Mouse (Mus musculus): ENCODE data around the gene Col15a1. TPM values are rescaled to one million over a fixed set of nuclear protein-coding genes. Genes with fewer than 3 reads are reported as not detected.

The Col15a1 gene
- total RNA-seq, 2 experiments from 2014 or later = 285 to 337 TPM

DNA sequence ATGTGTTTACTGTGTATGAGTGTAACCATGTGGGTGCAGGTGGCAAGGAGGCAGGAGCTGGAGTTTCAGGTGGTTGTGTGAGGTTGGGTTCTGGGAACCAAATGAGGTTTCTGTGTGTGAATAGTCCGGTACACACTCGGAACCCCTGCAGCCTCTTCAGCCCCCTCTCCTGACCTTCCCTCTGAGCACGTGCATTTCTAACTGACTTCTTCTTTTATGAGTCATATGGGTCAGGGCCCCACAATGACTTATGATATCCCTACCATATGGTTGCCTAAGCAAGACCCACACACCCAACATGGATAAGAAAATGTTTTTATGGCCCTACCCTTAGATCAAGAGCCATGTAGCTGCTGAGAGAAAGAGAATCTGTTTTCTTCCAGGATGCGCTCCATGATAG lies 139.1 kb downstream of the Col15a1 start:
- DNase-seq (ENCODE audit: low spot score in 2 of 2) = no peak

DNA sequence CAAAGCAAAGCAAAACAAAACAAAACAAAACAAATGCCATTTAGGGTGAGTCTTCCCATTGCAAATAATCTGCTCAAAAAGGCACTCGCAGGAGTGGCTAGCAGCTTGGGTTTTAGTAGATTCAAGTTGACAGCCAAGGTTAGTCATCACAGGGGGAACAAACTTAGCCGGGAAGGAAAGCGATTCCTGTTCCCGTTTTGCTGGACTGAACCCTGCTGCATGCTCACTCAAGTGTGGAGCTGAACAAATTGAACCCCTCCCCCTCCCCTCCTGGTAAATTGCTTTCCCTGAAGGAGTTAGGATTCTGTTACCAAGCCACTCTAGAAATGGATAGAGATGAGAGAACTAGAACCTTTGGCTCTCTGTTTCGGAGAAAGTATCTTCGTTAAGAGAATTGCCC lies 141.8 kb downstream of the Col15a1 start:
- DNase-seq (ENCODE audit: low spot score in 2 of 2) = no peak

DNA sequence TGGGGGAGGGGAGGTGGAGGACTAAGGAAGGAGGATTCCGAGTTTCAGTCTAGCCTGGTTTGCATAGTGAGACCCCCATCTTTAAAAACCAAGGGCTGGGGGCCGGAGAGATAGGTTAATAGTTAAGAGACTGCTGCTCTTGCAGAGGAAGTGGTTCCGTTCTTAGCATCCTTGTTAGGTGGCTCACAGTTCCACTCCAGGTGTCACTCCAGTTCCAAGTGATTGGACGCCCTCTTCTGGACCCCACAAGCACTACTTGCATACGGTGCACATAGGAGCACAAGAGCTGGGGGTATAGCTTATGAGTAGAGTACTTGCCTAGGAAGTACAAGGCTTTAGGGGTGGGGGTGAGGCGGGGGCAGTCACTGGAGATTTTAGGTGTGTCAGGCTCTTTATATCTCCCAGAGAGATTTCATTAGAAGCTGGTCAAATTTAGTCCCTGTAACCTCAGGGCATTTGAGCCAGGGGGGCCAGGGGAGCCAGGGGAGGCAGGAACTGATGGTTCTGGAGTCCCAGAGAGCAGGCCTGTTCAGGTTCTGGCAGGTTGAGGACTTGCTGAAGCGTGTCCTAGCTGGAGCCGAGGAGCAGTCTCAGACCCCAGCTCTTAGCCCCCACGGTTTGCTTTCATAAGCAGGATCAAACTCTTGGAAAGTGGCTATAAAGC lies 143.6 kb downstream of the Col15a1 start:
- no peak for DNase-seq (ENCODE audit: low spot score in 2 of 2)

DNA sequence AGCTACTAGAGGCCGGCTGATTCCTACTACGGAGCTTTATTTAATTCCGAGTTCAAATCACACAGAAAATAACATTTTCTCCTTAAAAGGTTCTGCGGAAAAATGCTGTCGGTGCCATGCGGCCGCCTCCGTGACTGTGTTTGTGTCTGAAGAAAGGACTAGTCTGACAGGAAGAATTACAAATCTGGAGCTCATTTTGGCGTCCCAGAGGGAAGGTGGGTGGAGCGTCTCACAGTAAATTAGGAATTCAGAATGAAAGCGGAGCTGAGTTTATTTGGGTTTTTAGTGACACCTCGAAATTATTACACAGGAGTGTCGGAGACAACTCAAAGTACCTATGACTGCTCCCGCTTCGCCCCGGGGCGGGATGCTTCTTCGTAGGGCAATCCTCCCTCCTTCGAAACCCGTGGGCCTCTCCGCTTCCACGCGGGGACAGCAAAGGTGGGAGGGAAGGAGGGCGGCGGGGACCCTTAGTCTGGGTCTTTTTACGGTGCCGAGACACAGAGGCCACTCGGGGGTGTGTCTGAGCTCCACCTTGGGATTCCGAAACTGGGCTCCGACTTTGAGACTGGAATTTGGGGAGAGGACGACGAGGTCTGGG lies 144.2 kb downstream of the Col15a1 start:
- peak; percentile 26 to 59 for DNase-seq (ENCODE audit: low spot score in 2 of 2)

DNA sequence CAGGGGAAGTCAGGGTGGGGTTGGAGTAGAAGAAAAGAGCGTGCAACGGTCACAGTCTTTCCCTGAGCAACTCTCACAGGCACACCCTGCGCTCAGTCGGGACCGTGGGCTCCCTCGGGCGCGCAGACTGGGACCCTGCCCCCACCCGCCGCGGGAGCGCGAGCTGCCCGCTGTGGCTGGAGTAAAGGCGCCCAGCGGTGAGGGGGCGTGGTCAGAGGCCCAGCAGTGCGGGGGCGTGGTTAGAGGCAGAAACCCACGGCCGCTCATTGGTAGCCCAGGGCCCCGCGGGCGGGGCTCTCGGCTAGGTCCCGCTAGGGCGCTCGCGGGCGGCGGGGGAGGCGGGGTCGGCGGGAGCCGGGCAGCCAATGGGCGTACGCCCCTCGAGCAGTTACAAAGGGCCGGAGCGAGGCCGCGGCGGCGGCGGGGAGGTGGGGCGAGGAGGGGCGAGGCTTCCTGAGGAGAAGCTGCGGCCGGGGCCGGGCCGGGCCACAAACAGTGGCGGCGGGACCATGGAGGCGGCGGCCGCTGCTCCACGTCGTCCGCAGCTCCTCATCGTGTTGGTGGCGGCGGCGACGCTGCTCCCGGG lies 144.9 kb downstream of the Col15a1 start, which contains the start of gene Tgfbr1:
TSS of gene Tgfbr1 (plus strand) at position 420 of the 586 bp plus-strand sequence.
- DNase-seq (ENCODE audit: low spot score in 2 of 2) = peak; percentile 99 to 100

DNA sequence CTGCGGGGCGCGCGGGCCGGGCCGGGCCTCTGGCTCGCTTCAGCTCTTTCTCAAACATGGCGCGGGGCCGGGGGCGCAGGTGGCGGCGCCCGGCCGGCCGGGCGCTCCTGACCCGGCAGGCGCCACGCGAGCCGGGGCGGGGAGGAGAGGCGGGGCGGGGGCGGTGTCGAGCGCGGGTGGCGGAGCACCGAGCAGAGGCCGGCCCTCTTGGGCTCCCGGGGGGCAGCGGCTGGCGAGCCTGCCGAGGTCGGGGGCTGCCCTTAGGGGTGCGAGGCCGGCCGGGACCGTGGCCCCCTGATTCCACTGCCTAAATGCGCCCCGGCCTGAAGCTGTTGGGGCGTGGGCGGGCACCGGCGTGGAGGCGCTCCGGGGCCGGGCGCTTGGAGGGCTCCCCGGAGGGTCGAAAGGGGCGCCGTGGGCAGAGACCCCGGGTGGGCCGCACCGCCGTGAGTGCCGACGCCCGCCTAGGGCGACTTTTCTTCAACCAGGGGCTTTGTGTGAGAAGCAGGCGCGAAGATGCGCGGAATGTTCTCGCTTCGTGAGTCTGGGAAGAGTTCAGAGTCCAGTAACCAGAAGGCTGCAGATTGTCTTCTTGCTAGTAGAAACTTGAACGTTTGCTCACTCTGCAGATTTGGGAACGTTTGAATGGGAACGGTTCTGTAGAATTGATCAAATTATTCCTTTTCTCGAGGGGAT lies 145.6 kb downstream of the Col15a1 start:
- DNase-seq (ENCODE audit: low spot score in 2 of 2) = peak; percentile 67 to 79

DNA sequence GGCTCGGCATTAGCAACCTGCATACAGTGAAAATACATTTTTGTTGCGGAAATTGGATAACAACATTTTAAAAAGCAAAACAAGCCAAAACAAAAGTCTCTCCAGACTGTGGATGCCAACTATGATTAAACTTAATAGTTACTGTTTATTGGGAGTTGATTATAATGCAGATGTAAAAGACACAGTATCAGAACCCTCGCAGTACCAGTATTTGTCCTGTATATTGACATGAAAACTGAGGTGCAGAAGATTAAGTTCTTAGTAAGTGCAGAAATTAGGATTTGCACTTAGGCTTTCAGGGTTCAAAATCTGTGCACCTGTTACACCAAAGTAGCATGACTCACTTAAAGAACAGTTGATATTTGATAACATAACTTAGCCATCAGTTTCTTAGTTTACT lies 146.3 kb downstream of the Col15a1 start:
- no peak for DNase-seq (ENCODE audit: low spot score in 2 of 2)

DNA sequence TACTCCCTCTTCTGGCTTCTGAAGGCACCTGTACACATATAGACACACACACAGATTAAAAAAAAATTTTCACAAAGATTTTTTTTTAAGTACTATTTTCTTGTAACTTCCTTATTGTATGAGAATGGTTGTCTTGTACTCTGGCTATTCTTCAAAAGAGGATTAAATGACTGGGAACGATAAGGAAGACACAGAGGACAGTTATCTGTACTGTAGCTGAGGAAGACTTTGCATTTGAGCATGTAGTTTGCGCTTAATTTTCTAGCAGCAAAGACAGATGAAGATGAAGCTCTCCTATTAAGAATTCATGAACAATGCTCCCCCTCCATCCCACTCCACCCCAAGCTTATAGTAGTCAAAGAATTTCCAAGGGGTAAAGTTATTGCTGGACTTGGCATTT lies 154.7 kb downstream of the Col15a1 start:
- no peak for DNase-seq (ENCODE audit: low spot score in 2 of 2)

Other genes with a start within 250 kb of the Col15a1 start
- gene Gabbr2, start 216.3 kb upstream of the Col15a1 start, total RNA-seq (2021) = under 1 TPM; 0.25 to 0.34 TPM
- gene Anks6, start 150.7 kb upstream of the Col15a1 start, total RNA-seq (2021) = 10 to 100 TPM in 1 of 2 experiments, 1 to 10 TPM in 1; 9.6 to 10.9 TPM
- gene Galnt12, start 116.3 kb upstream of the Col15a1 start, total RNA-seq (2021) = 1 to 10 TPM; 1.2 to 1.3 TPM
- gene Tgfbr1, start 145.1 kb downstream of the Col15a1 start, total RNA-seq (2021) = 10 to 100 TPM; 35.2 to 40.8 TPM